Mouse (Mus musculus) small intestine, adult 2 months (tissue): ENCODE measurements around the gene Slc9a1. TPM values are rescaled to one million over a fixed set of nuclear protein-coding genes. Genes with fewer than 3 reads are reported as not detected.

ENCODE experiments used
- H3K27ac ChIP-seq: fragments of 200-500 bp; 2 replicates; pipeline ENCODE4 v1.5.1; 2012; ENCODE audit warnings: low read depth, low read length, control low read depth, inconsistent platforms; ENCODE audit not compliant: insufficient read depth
- H3K27me3 ChIP-seq: fragments of 200-500 bp; 2 replicates; pipeline ENCODE4 v1.6.1; 2012; ENCODE audit warnings: mild to moderate bottlenecking, moderate library complexity, low read length, inconsistent platforms; ENCODE audit not compliant: control insufficient read depth, insufficient read depth
- H3K36me3 ChIP-seq: fragments of 200-500 bp; 2 replicates; pipeline ENCODE4 v1.6.1; 2012; ENCODE audit warnings: mild to moderate bottlenecking, low read length, control low read depth, inconsistent platforms; ENCODE audit not compliant: control insufficient read depth, insufficient read depth
- H3K4me1 ChIP-seq: fragments of 200-500 bp; 2 replicates; pipeline ENCODE4 v1.6.1; 2012; ENCODE audit warnings: low read length, inconsistent platforms, mixed read lengths; ENCODE audit not compliant: control insufficient read depth, insufficient read depth, insufficient read length
- H3K4me3 ChIP-seq: fragments of 200-500 bp; 2 replicates; pipeline ENCODE4 v1.5.1; 2012; ENCODE audit warnings: low read depth, mild to moderate bottlenecking, control low read depth, inconsistent platforms, low read length, moderate library complexity
- CTCF ChIP-seq: fragments of 200-500 bp; IDR thresholded peaks from 2 replicates; pipeline ENCODE4 v1.5.1; 2012; ENCODE audit warnings: low read depth, mild to moderate bottlenecking, control low read depth, inconsistent platforms, low read length, moderate library complexity, mixed read lengths; ENCODE audit not compliant: insufficient replicate concordance, insufficient read length; ENCODE audit errors: extremely low read depth
- POLR2A ChIP-seq: fragments of 200-500 bp; IDR thresholded peaks from 2 replicates; pipeline ENCODE4 v1.6.1; 2012; ENCODE audit warnings: low read depth, mild to moderate bottlenecking, control low read depth, inconsistent platforms, low read length, moderate library complexity
- WGBS: fragments of 180-500 bp; shearing (Covaris S2); methylation state at CpG from one replicate; pipeline ENCODE4 v1.1.7; 2018; 5-methylcytosine and 5-hydroxymethylcytosine counted together
- polyA plus RNA-seq: library from polyadenylated mRNA; depleted of rRNA; stranded (reverse); fragments of >200 nt; gene quantifications from 2 replicates; pipeline ENCODE4 v1.2.3, GENCODE M21; 2012

The Slc9a1 gene
- polyA plus RNA-seq, 1 experiment, result 46.3 TPM

GRCm38 (mm10) chr4:133375812-133376577, 6.5 kb downstream of the Slc9a1 start:
- Histone ChIP-seq H3K27me3 (no peaks in the 10 kb centered on the region), H3K27ac (no peak overlapping the region), H3K4me3 (no peak overlapping the region), H3K4me1 (peaks cover 43% of the 10 kb centered on the region), H3K36me3 (peaks cover 6% of the 10 kb centered on the region)
- 25% methylated on average over 10 of the region's 10 CpGs for WGBS
- TF ChIP-seq CTCF (no peak), POLR2A (no peak)

- Histone ChIP-seq H3K36me3 (peaks cover 7% of the 10 kb centered on the region), H3K4me1 (peaks cover 25% of the 10 kb centered on the region), H3K27ac (peak overlapping the region; percentile 18; the same call in 1 of the 2 replicates), H3K4me3 (no peak overlapping the region), H3K27me3 (no peaks in the 10 kb centered on the region)
- no peak for TF ChIP-seq POLR2A
- TF ChIP-seq CTCF, result no peak
- WGBS, result 28% methylated on average over 13 of the region's 13 CpGs
Observed at GRCm38 (mm10) chr4:133378236-133379045, 8.9 kb downstream of the Slc9a1 start.

- H3K4me1 ChIP-seq, result peaks cover 23% of the 10 kb centered on the region
Observed at GRCm38 (mm10) chr4:133379046-133379347, 9.5 kb downstream of the Slc9a1 start.

GRCm38 (mm10) chr4:133379861-133380260, 10.4 kb downstream of the Slc9a1 start:
- Histone ChIP-seq H3K27ac (no peak overlapping the region), H3K27me3 (no peaks in the 10 kb centered on the region), H3K36me3 (peaks cover 9% of the 10 kb centered on the region), H3K4me1 (peaks cover 22% of the 10 kb centered on the region), H3K4me3 (no peak overlapping the region)
- 32% methylated on average over 3 of the region's 3 CpGs for WGBS
- TF ChIP-seq CTCF (no peak), POLR2A (no peak)

More at GRCm38 (mm10) chr4:133379046-133379347, 9.5 kb downstream of the Slc9a1 start:
- Histone ChIP-seq H3K4me3 (no peak overlapping the region), H3K36me3 (peaks cover 8% of the 10 kb centered on the region), H3K27ac (no peak overlapping the region), H3K27me3 (no peaks in the 10 kb centered on the region)
- 51% methylated on average over 5 of the region's 5 CpGs for WGBS
- TF ChIP-seq POLR2A (no peak), CTCF (no peak)

- 79% methylated on average over 6 of the region's 6 CpGs for WGBS
- no peak overlapping the region for H3K27ac ChIP-seq
Observed at GRCm38 (mm10) chr4:133380532-133380931, 11.0 kb downstream of the Slc9a1 start.

GRCm38 (mm10) chr4:133381141-133381540, 11.6 kb downstream of the Slc9a1 start:
- Histone ChIP-seq H3K4me3 (no peak overlapping the region), H3K4me1 (peaks cover 18% of the 10 kb centered on the region), H3K36me3 (peaks cover 10% of the 10 kb centered on the region), H3K27me3 (no peaks in the 10 kb centered on the region), H3K27ac (no peak overlapping the region)
- no peak for TF ChIP-seq CTCF
- no peak for TF ChIP-seq POLR2A
- 47% methylated on average over 8 of the region's 8 CpGs for WGBS

More at GRCm38 (mm10) chr4:133380532-133380931, 11.0 kb downstream of the Slc9a1 start:
- no peak for TF ChIP-seq CTCF
- no peak for TF ChIP-seq POLR2A
- Histone ChIP-seq H3K4me3 (no peak overlapping the region), H3K36me3 (peaks cover 10% of the 10 kb centered on the region), H3K27me3 (no peaks in the 10 kb centered on the region), H3K4me1 (peaks cover 16% of the 10 kb centered on the region)

GRCm38 (mm10) chr4:133386061-133386797, 16.7 kb downstream of the Slc9a1 start:
- Histone ChIP-seq H3K4me3 (no peak overlapping the region), H3K27ac (no peak overlapping the region), H3K4me1 (peaks cover 25% of the 10 kb centered on the region; the same call in 1 of the 2 replicates), H3K36me3 (peaks cover 9% of the 10 kb centered on the region), H3K27me3 (no peaks in the 10 kb centered on the region)
- WGBS, result 68% methylated on average over 7 of the region's 7 CpGs
- TF ChIP-seq CTCF (no peak), POLR2A (no peak)
